13 mouse cellular contexts compared by ENCODE assay signal in the genomic region with DNA sequence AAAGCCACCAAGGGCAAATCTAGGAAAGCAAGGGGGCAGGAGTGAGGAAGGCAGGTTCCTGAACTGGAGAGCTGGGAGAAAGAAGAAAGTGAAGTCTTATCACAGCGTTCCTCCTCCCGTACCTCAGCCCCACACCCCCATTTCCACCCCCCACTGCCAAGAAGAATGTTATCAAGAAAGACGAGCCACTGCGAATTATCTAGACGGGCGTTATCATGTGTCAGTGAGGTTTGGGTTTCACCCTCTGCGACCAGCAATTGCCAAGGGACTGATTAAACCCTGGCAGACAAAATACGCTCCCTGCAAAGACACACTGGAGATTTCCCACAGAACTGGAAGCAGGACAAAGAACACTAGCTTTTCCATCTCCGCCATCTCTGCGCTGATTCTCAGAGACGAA. TPM values are rescaled to one million over a fixed set of nuclear protein-coding genes. Genes with fewer than 3 reads are reported as not detected.
DNase-seq lines count a peak whose midpoint lies in the region; ATAC-seq lines count a peak whose summit lies in the region.
"Had no signal": no experiment of that assay in that cellular context is flagged by ENCODE, and none has a peak within 500 bp of the region (broad histone marks: within the 10 kb centered on the region; RNA-seq: fewer than 3 reads in every experiment).

No protein-coding gene starts in this region.

- no peak for DNase-seq in heart, postnatal 14 days
- DNase-seq in midbrain, embryonic 11.5 days (ENCODE audit: low spot score, missing footprints) = peak; percentile 67
- DNase-seq: cerebellum, adult 9-10 months; thymus, postnatal 4 days had no signal

- WGBS in heart, embryonic 13.5 days = 14% methylated on average over 11 of the region's 11 CpGs
- WGBS in midbrain, embryonic 11.5 days = 63% methylated on average over 11 of the region's 11 CpGs
- 41% methylated on average over 11 of the region's 11 CpGs for WGBS in midbrain, embryonic 16.5 days
- 50% methylated on average over 11 of the region's 11 CpGs for WGBS in embryonic facial prominence, embryonic 12.5 days
- 35% methylated on average over 11 of the region's 11 CpGs for WGBS in liver, embryonic 16.5 days (ENCODE audit: insufficient replicate concordance)

- no peak for ATAC-seq in heart, embryonic 13.5 days (ENCODE audit: extremely low read depth, insufficient number of reproducible peaks, low FRiP score, low TSS enrichment)
- no peak for ATAC-seq in midbrain, embryonic 11.5 days (ENCODE audit: low FRiP score)
- ATAC-seq in midbrain, embryonic 16.5 days = no peak
- no peak for ATAC-seq in embryonic facial prominence, embryonic 12.5 days (ENCODE audit: insufficient number of reproducible peaks, insufficient read depth, low FRiP score, low TSS enrichment)
- peak; percentile 53; the same call in 1 of the 2 replicates for ATAC-seq in liver, embryonic 16.5 days (ENCODE audit: low read depth)
- no peak for ATAC-seq in monocyte, adult 5-6 weeks (replicated peaks; ENCODE audit: insufficient number of reproducible peaks, low FRiP score, low TSS enrichment, poor library complexity, severe bottlenecking)
- ATAC-seq: CD4-positive, CD25-positive, alpha-beta regulatory T cell, adult 4 months had no signal

- H3K4me3 ChIP-seq in heart, embryonic 13.5 days = no peak overlapping the region
- no peak overlapping the region for H3K4me3 ChIP-seq in midbrain, embryonic 11.5 days (ENCODE audit: low read depth, low read length)
- no peak overlapping the region for H3K4me3 ChIP-seq in midbrain, embryonic 16.5 days (ENCODE audit: low read depth, low read length)
- H3K4me3 ChIP-seq in embryonic facial prominence, embryonic 12.5 days = no peak overlapping the region
- H3K4me3 ChIP-seq in liver, embryonic 16.5 days (ENCODE audit: low read depth, low read length) = no peak overlapping the region
- H3K4me3 ChIP-seq: layer of hippocampus, adult 2 months; stomach, embryonic 15.5 days had no signal

- peaks cover 89% of the 10 kb centered on the region for H3K36me3 ChIP-seq in heart, embryonic 13.5 days
- no peaks in the 10 kb centered on the region; the same call in 1 of the 2 replicates for H3K36me3 ChIP-seq in midbrain, embryonic 11.5 days (ENCODE audit: control insufficient read depth, insufficient read depth, low read length)
- H3K36me3 ChIP-seq in midbrain, embryonic 16.5 days (ENCODE audit: control insufficient read depth, insufficient read depth, low read length) = peaks cover 10% of the 10 kb centered on the region
- peaks cover 47% of the 10 kb centered on the region for H3K36me3 ChIP-seq in embryonic facial prominence, embryonic 12.5 days
- peaks cover 3% of the 10 kb centered on the region; the same call in 1 of the 2 replicates for H3K36me3 ChIP-seq in liver, embryonic 16.5 days (ENCODE audit: control insufficient read depth, insufficient read depth)

- intact Hi-C loops in heart, postnatal 14 days (cut with DNase I) = no loop called here

- peaks cover 25% of the 10 kb centered on the region for H3K4me1 ChIP-seq in heart, embryonic 13.5 days
- H3K4me1 ChIP-seq in midbrain, embryonic 11.5 days (ENCODE audit: control insufficient read depth, insufficient read depth, low read length) = 0 out of 2 replicates have a peak, but pooled peaks cover 3% of the 10 kb centered on the region
- peaks cover 12% of the 10 kb centered on the region; the same call in 1 of the 2 replicates for H3K4me1 ChIP-seq in midbrain, embryonic 16.5 days (ENCODE audit: control insufficient read depth, insufficient read depth, low read length)
- H3K4me1 ChIP-seq in embryonic facial prominence, embryonic 12.5 days = peaks cover 5% of the 10 kb centered on the region; the same call in 1 of the 2 replicates
- H3K4me1 ChIP-seq in liver, embryonic 16.5 days (ENCODE audit: control insufficient read depth, low read depth, low read length) = peaks cover 11% of the 10 kb centered on the region
- H3K4me1 ChIP-seq: stomach, embryonic 15.5 days had no signal

- no peak overlapping the region for H3K9ac ChIP-seq in heart, embryonic 13.5 days
- H3K9ac ChIP-seq in midbrain, embryonic 11.5 days (ENCODE audit: low read length) = 0 out of 2 replicates have a peak overlapping the region, but pooled peaks have one; percentile 5
- H3K9ac ChIP-seq in midbrain, embryonic 16.5 days (ENCODE audit: low read depth, low read length) = no peak overlapping the region
- H3K9ac ChIP-seq in embryonic facial prominence, embryonic 12.5 days = no peak overlapping the region
- no peak overlapping the region for H3K9ac ChIP-seq in liver, embryonic 16.5 days (ENCODE audit: low read depth, low read length)
- H3K9ac ChIP-seq: stomach, embryonic 15.5 days had no signal

- H3K27ac ChIP-seq in heart, embryonic 13.5 days (replicated peaks) = peak overlapping the region; percentile 61
- no peak overlapping the region for H3K27ac ChIP-seq in midbrain, embryonic 11.5 days (ENCODE audit: low read depth, low read length)
- no peak overlapping the region for H3K27ac ChIP-seq in midbrain, embryonic 16.5 days (ENCODE audit: low read length)
- H3K27ac ChIP-seq in embryonic facial prominence, embryonic 12.5 days = peak overlapping the region; percentile 54; the same call in 1 of the 2 replicates
- H3K27ac ChIP-seq in liver, embryonic 16.5 days (ENCODE audit: low read length) = no peak overlapping the region
- H3K27ac ChIP-seq: layer of hippocampus, adult 2 months; macrophage; stomach, embryonic 15.5 days had no signal

- 0 out of 2 replicates have a peak overlapping the region, but pooled peaks have one; percentile 13 for H3K4me2 ChIP-seq in heart, embryonic 13.5 days
- H3K4me2 ChIP-seq in midbrain, embryonic 11.5 days = no peak overlapping the region
- H3K4me2 ChIP-seq in midbrain, embryonic 16.5 days (ENCODE audit: low read length) = no peak overlapping the region
- no peak overlapping the region for H3K4me2 ChIP-seq in embryonic facial prominence, embryonic 12.5 days (replicated peaks)
- H3K4me2 ChIP-seq in liver, embryonic 16.5 days (ENCODE audit: low read depth, low read length) = no peak overlapping the region
- H3K4me2 ChIP-seq: stomach, embryonic 15.5 days had no signal

- no peaks in the 10 kb centered on the region for H3K9me3 ChIP-seq in heart, embryonic 13.5 days
- H3K9me3 ChIP-seq in midbrain, embryonic 11.5 days (ENCODE audit: control insufficient read depth, low read length) = no peaks in the 10 kb centered on the region
- H3K9me3 ChIP-seq in midbrain, embryonic 16.5 days (replicated peaks; ENCODE audit: control insufficient read depth, low read length, poor library complexity, severe bottlenecking) = no peaks in the 10 kb centered on the region
- H3K9me3 ChIP-seq in embryonic facial prominence, embryonic 12.5 days = no peaks in the 10 kb centered on the region
- no peaks in the 10 kb centered on the region for H3K9me3 ChIP-seq in liver, embryonic 16.5 days (replicated peaks; ENCODE audit: control insufficient read depth, low read length)
- H3K9me3 ChIP-seq: stomach, embryonic 15.5 days had no signal

- no peaks in the 10 kb centered on the region for H3K27me3 ChIP-seq in heart, embryonic 13.5 days (replicated peaks)
- H3K27me3 ChIP-seq in midbrain, embryonic 11.5 days (ENCODE audit: control insufficient read depth, insufficient read depth, low read length) = no peaks in the 10 kb centered on the region
- no peaks in the 10 kb centered on the region for H3K27me3 ChIP-seq in midbrain, embryonic 16.5 days (ENCODE audit: control insufficient read depth, insufficient read depth, low read depth, low read length)
- no peaks in the 10 kb centered on the region for H3K27me3 ChIP-seq in embryonic facial prominence, embryonic 12.5 days
- H3K27me3 ChIP-seq in liver, embryonic 16.5 days (ENCODE audit: control insufficient read depth, insufficient read depth, low read depth, low read length) = no peaks in the 10 kb centered on the region
- H3K27me3 ChIP-seq: stomach, embryonic 15.5 days had no signal

RNA-seq across cellular contexts. Expression of a gene that starts 31.9 kb away (rescaled TPM):
- 154 and 158 TPM in 2 replicates for polyA plus RNA-seq in heart, embryonic 13.5 days (2015; fragmentation: Nextera tagmentation; extraction: Ambion mirVana)
- total RNA-seq in heart, postnatal 14 days (2021) = 10 to 100 TPM; 36.7 to 39.6 TPM
- 73.7 and 75.2 TPM in 2 replicates for polyA plus RNA-seq in midbrain, embryonic 11.5 days (2014; fragmentation: Nextera tagmentation; extraction: Ambion mirVana)
- polyA plus RNA-seq in midbrain, embryonic 16.5 days (2015; fragmentation: Nextera tagmentation; extraction: Ambion mirVana) = 60.8 and 60.9 TPM in 2 replicates
- 128 and 131 TPM in 2 replicates for polyA plus RNA-seq in embryonic facial prominence, embryonic 12.5 days (2016; fragmentation: Nextera tagmentation; extraction: Ambion mirVana)
- 38.0 and 40.5 TPM in 2 replicates for polyA plus RNA-seq in liver, embryonic 16.5 days (2015; fragmentation: Nextera tagmentation; extraction: Ambion mirVana)
- total RNA-seq in monocyte, adult 5-6 weeks (2017) = 31.2 to 45.9 TPM (median 45.4 TPM) in 3 replicates

RNA-seq across cellular contexts. Expression of a gene that starts 50.6 kb away (rescaled TPM):
- 0.28 and 0.55 TPM in 2 replicates for polyA plus RNA-seq in heart, embryonic 13.5 days (2015; fragmentation: Nextera tagmentation; extraction: Ambion mirVana)
- 1 to 10 TPM; 1.0 to 1.6 TPM for total RNA-seq in heart, postnatal 14 days (2021)
- 0.37 and 0.51 TPM in 2 replicates for polyA plus RNA-seq in midbrain, embryonic 11.5 days (2014; fragmentation: Nextera tagmentation; extraction: Ambion mirVana)
- polyA plus RNA-seq in midbrain, embryonic 16.5 days (2015; fragmentation: Nextera tagmentation; extraction: Ambion mirVana) = 1.8 and 1.9 TPM in 2 replicates
- 0.37 and 0.43 TPM in 2 replicates for polyA plus RNA-seq in embryonic facial prominence, embryonic 12.5 days (2016; fragmentation: Nextera tagmentation; extraction: Ambion mirVana)
- 0.09 and 0.11 TPM in 2 replicates for polyA plus RNA-seq in liver, embryonic 16.5 days (2015; fragmentation: Nextera tagmentation; extraction: Ambion mirVana)
- not detected in 3 replicates for total RNA-seq in monocyte, adult 5-6 weeks (2017)
- polyA plus RNA-seq: CD4-positive, CD25-positive, alpha-beta regulatory T cell, adult 4 months had no signal

RNA-seq across cellular contexts. Expression of a gene that starts 53.3 kb away (rescaled TPM):
- 22.1 and 24.2 TPM in 2 replicates for polyA plus RNA-seq in heart, embryonic 13.5 days (2015; fragmentation: Nextera tagmentation; extraction: Ambion mirVana)
- total RNA-seq in heart, postnatal 14 days (2021) = 10 to 100 TPM; 12.1 to 12.3 TPM
- 22.2 and 23.6 TPM in 2 replicates for polyA plus RNA-seq in midbrain, embryonic 11.5 days (2014; fragmentation: Nextera tagmentation; extraction: Ambion mirVana)
- 19.2 and 19.7 TPM in 2 replicates for polyA plus RNA-seq in midbrain, embryonic 16.5 days (2015; fragmentation: Nextera tagmentation; extraction: Ambion mirVana)
- polyA plus RNA-seq in embryonic facial prominence, embryonic 12.5 days (2016; fragmentation: Nextera tagmentation; extraction: Ambion mirVana) = 26.0 and 27.2 TPM in 2 replicates
- polyA plus RNA-seq in liver, embryonic 16.5 days (2015; fragmentation: Nextera tagmentation; extraction: Ambion mirVana) = 7.3 and 7.6 TPM in 2 replicates
- 12.0 to 22.8 TPM (median 15.4 TPM) in 3 replicates for total RNA-seq in monocyte, adult 5-6 weeks (2017)

Comparison
In these comparisons a context has a peak if more than half of its experiments do, and no peak if none do; other contexts are left out.
1. H3K27ac ChIP-seq: peak in heart, embryonic 13.5 days (single experiment) and embryonic facial prominence, embryonic 12.5 days (single experiment); none in midbrain, embryonic 11.5 days (single experiment), midbrain, embryonic 16.5 days (single experiment) and liver, embryonic 16.5 days (single experiment).